Mouse (Mus musculus): ENCODE data around the gene Cfap44. TPM values are rescaled to one million over a fixed set of nuclear protein-coding genes. Genes with fewer than 3 reads are reported as not detected.

Gene Cfap44
- polyA plus RNA-seq, 1 experiment from 2014 or later, result 0.32 TPM

GRCm38 (mm10) chr16:44384251-44384650 lies 10.3 kb upstream of the Cfap44 start:
- Histone ChIP-seq H3K4me2 (no peak overlapping the region), H3K4me1 (0 out of 2 replicates have a peak, but pooled peaks cover 4% of the 10 kb centered on the region), H3K4me3 (replicated peaks) (no peak overlapping the region), H3K9ac (no peak overlapping the region), H3K27me3 (no peaks in the 10 kb centered on the region), H3K36me3 (peaks cover 39% of the 10 kb centered on the region), H3K9me3 (replicated peaks) (no peaks in the 10 kb centered on the region), H3K27ac (no peak overlapping the region)
- WGBS, result 91% methylated on average over 1 of the region's 1 CpGs
- no peak for ATAC-seq (replicated peaks; ENCODE audit: low FRiP score)

- peak overlapping the region; percentile 36; the same call in 1 of the 2 replicates for H3K4me2 ChIP-seq
- peak; percentile 75 for ATAC-seq (replicated peaks; ENCODE audit: low FRiP score)
- peak overlapping the region; percentile 51; the same call in 1 of the 2 replicates for H3K27ac ChIP-seq
- H3K4me1 ChIP-seq, result peaks cover 14% of the 10 kb centered on the region; the same call in 1 of the 2 replicates
- H3K9me3 ChIP-seq (replicated peaks), result no peaks in the 10 kb centered on the region
- H3K27me3 ChIP-seq, result no peaks in the 10 kb centered on the region
- peaks cover 33% of the 10 kb centered on the region for H3K36me3 ChIP-seq
- H3K9ac ChIP-seq, result no peak overlapping the region
- WGBS, result 31% methylated on average over 9 of the region's 9 CpGs
- no peak overlapping the region for H3K4me3 ChIP-seq (replicated peaks)
These were observed 2.6 kb upstream of the Cfap44 start for GRCm38 (mm10) chr16:44391877-44392548.

- Histone ChIP-seq H3K4me1 (no peaks in the 10 kb centered on the region), H3K27ac (no peak overlapping the region), H3K36me3 (no peaks in the 10 kb centered on the region), H3K4me2 (no peak overlapping the region), H3K9ac (no peak overlapping the region), H3K9me3 (replicated peaks) (peaks cover 10% of the 10 kb centered on the region; the same call in 1 of the 2 replicates), H3K4me3 (replicated peaks) (no peak overlapping the region), H3K27me3 (no peaks in the 10 kb centered on the region)
- ATAC-seq (replicated peaks; ENCODE audit: low FRiP score), result no peak
- 90% methylated on average over 5 of the region's 5 CpGs for WGBS
These were observed 10.3 kb downstream of the Cfap44 start for GRCm38 (mm10) chr16:44404933-44405332.

- Histone ChIP-seq H3K4me3 (replicated peaks) (no peak overlapping the region), H3K9me3 (replicated peaks) (peaks cover 10% of the 10 kb centered on the region; the same call in 1 of the 2 replicates), H3K27me3 (no peaks in the 10 kb centered on the region), H3K4me2 (no peak overlapping the region), H3K4me1 (no peaks in the 10 kb centered on the region), H3K27ac (no peak overlapping the region), H3K9ac (no peak overlapping the region), H3K36me3 (no peaks in the 10 kb centered on the region)
- no peak for ATAC-seq (replicated peaks; ENCODE audit: low FRiP score)
- 85% methylated on average over 5 of the region's 5 CpGs for WGBS
These were observed 12.6 kb downstream of the Cfap44 start for GRCm38 (mm10) chr16:44407211-44407610.

DNA sequence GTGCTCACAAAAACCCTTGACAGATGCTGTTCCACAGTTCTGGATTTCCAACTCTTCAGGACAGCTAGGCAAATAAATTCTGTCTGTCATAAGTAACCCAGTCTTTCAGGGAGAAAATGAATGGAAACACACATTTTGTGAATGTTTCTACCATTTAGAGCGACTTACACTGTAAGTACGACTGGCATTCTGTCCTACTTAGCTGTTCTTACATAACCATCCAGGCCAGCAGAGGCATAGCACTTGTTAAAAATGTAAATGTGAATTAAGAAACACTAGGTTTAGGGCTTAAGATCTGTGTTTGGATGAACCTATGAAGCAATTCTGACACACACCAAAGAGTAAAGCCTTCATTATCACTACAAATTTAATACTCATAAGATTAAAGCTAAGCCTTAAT lies 13.7 kb downstream of the Cfap44 start:
- 90% methylated on average over 2 of the region's 2 CpGs for WGBS

GRCm38 (mm10) chr16:44410176-44410575 lies 15.6 kb downstream of the Cfap44 start:
- Histone ChIP-seq H3K27ac (no peak overlapping the region), H3K27me3 (no peaks in the 10 kb centered on the region), H3K36me3 (no peaks in the 10 kb centered on the region), H3K4me3 (replicated peaks) (no peak overlapping the region), H3K4me1 (no peaks in the 10 kb centered on the region), H3K9me3 (replicated peaks) (no peaks in the 10 kb centered on the region), H3K9ac (no peak overlapping the region), H3K4me2 (no peak overlapping the region)
- 53% methylated on average over 6 of the region's 6 CpGs for WGBS
- ATAC-seq (replicated peaks; ENCODE audit: low FRiP score), result no peak

More for the DNA sequence above, 13.7 kb downstream of the Cfap44 start:
- Histone ChIP-seq H3K27ac (no peak overlapping the region), H3K4me1 (no peaks in the 10 kb centered on the region), H3K9ac (no peak overlapping the region), H3K9me3 (replicated peaks) (peaks cover 10% of the 10 kb centered on the region; the same call in 1 of the 2 replicates), H3K36me3 (no peaks in the 10 kb centered on the region), H3K4me3 (replicated peaks) (no peak overlapping the region), H3K4me2 (no peak overlapping the region), H3K27me3 (no peaks in the 10 kb centered on the region)
- ATAC-seq (replicated peaks; ENCODE audit: low FRiP score), result no peak

DNA sequence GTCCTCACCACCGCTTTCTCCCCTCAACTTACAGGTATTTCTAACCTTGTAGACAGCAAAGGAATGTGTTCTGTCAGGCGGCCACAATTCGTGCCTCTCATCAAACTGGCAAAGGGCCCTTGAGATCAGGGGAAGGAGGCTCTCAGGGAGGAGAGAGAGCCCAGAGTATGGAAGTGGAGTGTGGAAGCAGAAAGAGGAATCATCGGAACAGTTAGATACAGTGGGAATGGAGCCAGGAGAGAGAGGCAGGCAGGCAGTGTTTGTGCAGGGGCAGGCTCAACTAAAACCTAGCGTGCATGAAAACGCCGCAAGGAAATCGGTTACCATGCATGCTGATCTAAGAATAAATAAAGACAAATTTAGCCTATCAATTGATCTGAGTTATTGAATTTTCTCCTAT lies 23.0 kb downstream of the Cfap44 start:
- Histone ChIP-seq H3K4me1 (no peaks in the 10 kb centered on the region), H3K9me3 (replicated peaks) (no peaks in the 10 kb centered on the region), H3K27me3 (no peaks in the 10 kb centered on the region), H3K4me2 (no peak overlapping the region), H3K4me3 (replicated peaks) (no peak overlapping the region), H3K27ac (no peak overlapping the region), H3K36me3 (no peaks in the 10 kb centered on the region), H3K9ac (no peak overlapping the region)
- no peak for ATAC-seq (replicated peaks; ENCODE audit: low FRiP score)
- WGBS, result 68% methylated on average over 8 of the region's 8 CpGs

DNA sequence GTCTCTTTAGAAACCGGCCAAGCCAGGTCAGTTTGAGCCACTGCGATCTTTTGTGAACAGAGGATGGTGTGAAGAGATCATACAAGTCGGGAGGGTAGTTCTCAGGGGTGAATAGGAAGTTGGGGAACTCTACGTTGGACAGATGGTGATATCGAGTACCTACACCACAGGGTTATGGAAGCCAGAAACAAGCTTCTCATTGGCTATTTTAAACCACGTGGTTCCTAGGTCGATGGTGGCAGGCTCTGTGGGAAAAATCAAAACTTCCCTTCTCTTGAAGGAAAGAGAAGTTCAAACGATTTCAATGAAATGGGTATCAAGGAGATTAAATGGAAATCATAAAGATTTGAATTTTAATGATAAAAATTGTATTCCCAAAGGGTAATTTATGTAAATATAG lies 27.1 kb downstream of the Cfap44 start:
- H3K4me1 ChIP-seq, result no peaks in the 10 kb centered on the region
- no peak overlapping the region for H3K9ac ChIP-seq
- no peak overlapping the region for H3K27ac ChIP-seq
- WGBS, result 88% methylated on average over 8 of the region's 8 CpGs
- no peak overlapping the region for H3K4me2 ChIP-seq
- no peaks in the 10 kb centered on the region for H3K27me3 ChIP-seq
- no peak overlapping the region for H3K4me3 ChIP-seq (replicated peaks)
- no peaks in the 10 kb centered on the region for H3K9me3 ChIP-seq (replicated peaks)
- no peak for ATAC-seq (replicated peaks; ENCODE audit: low FRiP score)
- no peaks in the 10 kb centered on the region for H3K36me3 ChIP-seq

DNA sequence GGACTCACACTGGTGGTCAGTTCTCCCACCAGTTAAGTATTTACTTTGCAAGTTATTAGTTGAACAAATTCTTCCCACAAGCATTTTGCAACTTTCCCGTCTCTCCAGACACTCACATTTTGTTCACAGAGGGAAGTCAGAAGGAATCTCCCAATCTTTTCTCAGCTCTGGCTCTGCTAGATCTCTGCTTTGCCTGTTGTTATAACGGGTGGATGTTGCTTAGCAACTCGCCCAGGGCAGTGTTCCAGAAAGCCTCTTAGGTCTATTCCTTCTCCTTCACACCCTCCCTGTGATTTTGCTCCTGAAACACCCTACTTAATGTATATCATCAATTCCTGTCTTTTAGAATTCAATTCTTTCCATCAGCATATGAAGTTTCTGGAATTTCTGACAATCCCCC lies 28.9 kb downstream of the Cfap44 start:
- Histone ChIP-seq H3K27me3 (no peaks in the 10 kb centered on the region), H3K4me1 (no peaks in the 10 kb centered on the region), H3K27ac (no peak overlapping the region), H3K4me2 (no peak overlapping the region), H3K9me3 (replicated peaks) (no peaks in the 10 kb centered on the region), H3K36me3 (no peaks in the 10 kb centered on the region), H3K4me3 (replicated peaks) (no peak overlapping the region), H3K9ac (no peak overlapping the region)
- 54% methylated on average over 3 of the region's 3 CpGs for WGBS
- no peak for ATAC-seq (replicated peaks; ENCODE audit: low FRiP score)

GRCm38 (mm10) chr16:44428456-44428855 lies 33.9 kb downstream of the Cfap44 start:
- no peak overlapping the region for H3K4me3 ChIP-seq (replicated peaks)
- no peaks in the 10 kb centered on the region for H3K36me3 ChIP-seq
- no peak overlapping the region for H3K27ac ChIP-seq
- ATAC-seq (replicated peaks; ENCODE audit: low FRiP score), result no peak
- WGBS, result 69% methylated on average over 5 of the region's 5 CpGs
- no peak overlapping the region for H3K4me2 ChIP-seq
- H3K9ac ChIP-seq, result no peak overlapping the region
- H3K4me1 ChIP-seq, result no peaks in the 10 kb centered on the region
- no peaks in the 10 kb centered on the region for H3K27me3 ChIP-seq
- no peaks in the 10 kb centered on the region for H3K9me3 ChIP-seq (replicated peaks)

DNA sequence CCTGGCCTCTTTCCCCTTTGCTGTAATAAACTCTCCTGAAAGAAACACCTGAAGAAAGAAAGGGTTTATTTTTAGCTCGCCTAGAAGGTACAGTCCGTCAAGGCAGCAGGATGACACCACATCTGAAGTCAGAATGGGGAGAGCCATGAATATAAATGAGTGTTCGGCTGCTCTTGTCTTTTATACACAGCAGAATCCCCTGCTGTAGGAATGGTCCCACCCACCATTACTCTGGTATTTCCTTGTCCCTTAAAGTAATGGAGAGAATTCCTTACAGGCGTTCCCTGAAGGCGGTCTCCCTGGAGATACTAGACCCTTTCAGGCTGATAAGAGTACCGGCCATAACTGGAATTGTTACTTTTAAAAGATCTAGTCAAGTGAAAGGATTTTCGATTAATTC lies 35.4 kb downstream of the Cfap44 start:
- H3K4me2 ChIP-seq, result no peak overlapping the region
- no peak for ATAC-seq (replicated peaks; ENCODE audit: low FRiP score)
- H3K9ac ChIP-seq, result no peak overlapping the region
- H3K36me3 ChIP-seq, result no peaks in the 10 kb centered on the region
- no peaks in the 10 kb centered on the region for H3K27me3 ChIP-seq
- WGBS, result 76% methylated on average over 7 of the region's 7 CpGs
- no peaks in the 10 kb centered on the region for H3K9me3 ChIP-seq (replicated peaks)
- H3K4me3 ChIP-seq (replicated peaks), result no peak overlapping the region
- H3K27ac ChIP-seq, result no peak overlapping the region
- H3K4me1 ChIP-seq, result no peaks in the 10 kb centered on the region

- Histone ChIP-seq H3K9ac (no peak overlapping the region), H3K4me1 (no peaks in the 10 kb centered on the region), H3K27ac (no peak overlapping the region), H3K9me3 (replicated peaks) (no peaks in the 10 kb centered on the region), H3K36me3 (no peaks in the 10 kb centered on the region), H3K27me3 (no peaks in the 10 kb centered on the region), H3K4me2 (no peak overlapping the region), H3K4me3 (replicated peaks) (no peak overlapping the region)
- ATAC-seq (replicated peaks; ENCODE audit: low FRiP score), result no peak
- WGBS, result 85% methylated on average over 7 of the region's 7 CpGs
These were observed 40.3 kb downstream of the Cfap44 start for GRCm38 (mm10) chr16:44434931-44435330.

DNA sequence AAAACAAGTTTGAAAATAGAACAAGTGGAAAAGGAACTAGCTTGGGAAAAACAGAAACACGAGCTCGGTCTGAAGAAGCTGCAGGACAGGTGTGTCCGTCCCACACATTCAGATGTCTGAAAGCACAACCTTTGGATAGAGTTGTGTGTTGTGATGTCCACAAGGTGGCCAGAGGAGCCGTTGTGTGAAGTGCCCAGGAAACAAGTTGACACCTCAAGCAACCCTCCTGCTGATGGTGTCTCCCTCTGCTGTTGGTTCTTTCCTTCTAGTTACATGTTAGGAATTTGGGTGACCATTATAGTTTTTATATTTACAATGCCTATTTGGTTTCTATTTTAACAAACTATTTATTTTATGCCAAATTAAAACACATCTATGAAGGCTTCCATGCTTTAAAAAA lies 40.9 kb downstream of the Cfap44 start:
- Histone ChIP-seq H3K27me3 (no peaks in the 10 kb centered on the region), H3K4me3 (replicated peaks) (no peak overlapping the region), H3K36me3 (no peaks in the 10 kb centered on the region), H3K27ac (no peak overlapping the region), H3K9ac (no peak overlapping the region), H3K4me1 (no peaks in the 10 kb centered on the region), H3K4me2 (no peak overlapping the region), H3K9me3 (replicated peaks) (no peaks in the 10 kb centered on the region)
- WGBS, result 68% methylated on average over 4 of the region's 4 CpGs
- ATAC-seq (replicated peaks; ENCODE audit: low FRiP score), result no peak
